Mouse (Mus musculus) kidney, postnatal 25 days (tissue): ENCODE data around the gene Taf1d.
"Not testable (repeated sequence)": the region's sequence is repeated elsewhere in the genome, so short reads cannot be mapped to it uniquely, and the experiment has no call there.

Source experiments
- DNase-seq, 2 experiments: peaks; one replicate each; pipeline ENCODE4 v3.0.0; 2021; ENCODE audit warnings: mixed read lengths in 2 of 2

The Taf1d gene

GRCm38 (mm10) chr9:15309425-15309824 lies 3.4 kb downstream of the Taf1d start:
- DNase-seq = no peak

GRCm38 (mm10) chr9:15310179-15310578 lies 4.2 kb downstream of the Taf1d start:
- no peak for DNase-seq

- no peak for DNase-seq
These were observed 6.2 kb downstream of the Taf1d start for GRCm38 (mm10) chr9:15312054-15312735.

- DNase-seq = no peak
These were observed 7.6 kb downstream of the Taf1d start for GRCm38 (mm10) chr9:15313633-15314032.

- no peak for DNase-seq
These were observed 8.6 kb downstream of the Taf1d start for GRCm38 (mm10) chr9:15314619-15315018.

GRCm38 (mm10) chr9:15316296-15316695 lies 10.3 kb downstream of the Taf1d start:
- not testable (repeated sequence) for DNase-seq

GRCm38 (mm10) chr9:15317223-15318169 lies 11.5 kb downstream of the Taf1d start:
- no peak for DNase-seq

GRCm38 (mm10) chr9:15318170-15318742 lies 12.2 kb downstream of the Taf1d start:
- DNase-seq = no peak

GRCm38 (mm10) chr9:15337776-15338175 lies 31.8 kb downstream of the Taf1d start:
- peak; percentile 30 to 56 for DNase-seq

- DNase-seq = no peak
These were observed 43.9 kb downstream of the Taf1d start for GRCm38 (mm10) chr9:15349925-15350324.

GRCm38 (mm10) chr9:15356916-15357483 lies 51.0 kb downstream of the Taf1d start:
- no peak for DNase-seq

- DNase-seq = peak; percentile 96 to 98
These were observed 51.7 kb downstream of the Taf1d start, which contains the start of gene Cep295 for GRCm38 (mm10) chr9:15357484-15358275. Cep295 (minus strand) TSS chr9:15357788.

GRCm38 (mm10) chr9:15364843-15365242 lies 58.8 kb downstream of the Taf1d start:
- DNase-seq = no peak

- DNase-seq = no peak
These were observed 59.8 kb downstream of the Taf1d start for GRCm38 (mm10) chr9:15365856-15366255.

GRCm38 (mm10) chr9:15366260-15366659 lies 60.2 kb downstream of the Taf1d start:
- no peak for DNase-seq
